ENCODE assay signal across 8 mouse cellular contexts in the genomic region with DNA sequence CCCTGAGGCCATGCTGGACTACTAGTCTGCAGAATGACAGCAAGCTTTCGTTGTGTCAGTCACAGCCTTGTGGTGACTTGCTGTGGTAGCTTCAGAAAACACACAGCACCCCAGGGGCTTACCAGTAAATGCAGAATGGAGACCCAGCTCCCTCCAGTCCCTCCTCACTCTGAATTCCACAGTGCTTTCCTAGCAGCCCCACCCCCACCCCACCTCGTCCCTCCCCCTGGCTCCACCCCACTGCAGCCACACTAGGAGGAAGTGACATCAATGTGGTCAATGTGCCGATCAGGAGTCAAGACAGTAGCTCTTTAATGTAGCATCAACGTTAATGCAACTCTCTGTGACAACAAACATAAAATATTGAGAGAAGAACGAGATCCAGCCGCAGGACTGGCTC. TPM values are rescaled to one million over a fixed set of nuclear protein-coding genes. Genes with fewer than 3 reads are reported as not detected.
DNase-seq lines count a peak whose midpoint lies in the region; ATAC-seq lines count a peak whose summit lies in the region.

No protein-coding gene starts in this region.

- no peaks in the 10 kb centered on the region for H3K9me3 ChIP-seq in liver, embryonic 15.5 days (replicated peaks)

- H3K27ac ChIP-seq in liver, embryonic 15.5 days (replicated peaks) = no peak overlapping the region

- H3K4me2 ChIP-seq in liver, embryonic 15.5 days = peak overlapping the region; percentile 41

- peaks cover 12% of the 10 kb centered on the region for H3K4me1 ChIP-seq in liver, embryonic 15.5 days (replicated peaks)

- H3K27me3 ChIP-seq in liver, embryonic 15.5 days = no peaks in the 10 kb centered on the region

- ATAC-seq in liver, embryonic 15.5 days (ENCODE audit: insufficient read depth) = no peak

- H3K36me3 ChIP-seq in liver, embryonic 15.5 days (replicated peaks) = no peaks in the 10 kb centered on the region

- H3K9ac ChIP-seq in liver, embryonic 15.5 days = no peak overlapping the region

- H3K4me3 ChIP-seq in liver, embryonic 15.5 days (replicated peaks) = 0 out of 2 replicates have a peak overlapping the region, but pooled peaks have one; percentile 9

- WGBS in liver, embryonic 15.5 days (ENCODE audit: insufficient replicate concordance) = 27% methylated on average over 6 of the region's 6 CpGs

- DNase-seq in adrenal gland, postnatal 14 days = peak; percentile 36
- DNase-seq in adrenal gland, postnatal 4 days (ENCODE audit: low spot score in 2 of 2) = no peak
- DNase-seq in spleen, postnatal 36 days (ENCODE audit: low spot score in 2 of 2) = peak; percentile 56 to 69
- DNase-seq in spleen, postnatal 14 days (ENCODE audit: low spot score in 2 of 2) = no peak
- DNase-seq in thymus, postnatal 36 days = peak; percentile 35 to 42
- no peak for DNase-seq in adrenal gland, postnatal 25 days
- no peak for DNase-seq in right cerebral cortex, postnatal 10 days (ENCODE audit: low spot score in 2 of 2)

RNA-seq across cellular contexts. Expression of gene Hopx, which starts 25.2 kb away (rescaled TPM):
- total RNA-seq in adrenal gland, postnatal 14 days (2021) = 9.0 and 10.5 TPM in 2 replicates
- 1 to 10 TPM; 4.8 to 7.2 TPM for total RNA-seq in adrenal gland, postnatal 4 days (2021)
- 0.13 and 0.28 TPM in 2 replicates for polyA plus RNA-seq in liver, embryonic 15.5 days (2015; fragmentation: Nextera tagmentation; extraction: Ambion mirVana)
- total RNA-seq in adrenal gland, postnatal 25 days (2021) = 1.7 and 2.6 TPM in 2 replicates

Comparison
In these comparisons a context has a peak if more than half of its experiments do, and no peak if none do; other contexts are left out.
1. DNase-seq: peak in adrenal gland, postnatal 14 days (single experiment), spleen, postnatal 36 days (2 of 2) and thymus, postnatal 36 days (2 of 2); none in adrenal gland, postnatal 4 days (0 of 2), spleen, postnatal 14 days (0 of 2), adrenal gland, postnatal 25 days (single experiment) and right cerebral cortex, postnatal 10 days (0 of 2).